Mouse (Mus musculus) heart, adult 11 months (tissue): ENCODE measurements around the gene Olfr1112.
"Not testable (repeated sequence)": the region's sequence is repeated elsewhere in the genome, so short reads cannot be mapped to it uniquely, and the experiment has no call there.

Experiments
- DNase-seq: peaks from one replicate; pipeline ENCODE4 v3.0.0; 2022

Olfr1112 gene

DNA sequence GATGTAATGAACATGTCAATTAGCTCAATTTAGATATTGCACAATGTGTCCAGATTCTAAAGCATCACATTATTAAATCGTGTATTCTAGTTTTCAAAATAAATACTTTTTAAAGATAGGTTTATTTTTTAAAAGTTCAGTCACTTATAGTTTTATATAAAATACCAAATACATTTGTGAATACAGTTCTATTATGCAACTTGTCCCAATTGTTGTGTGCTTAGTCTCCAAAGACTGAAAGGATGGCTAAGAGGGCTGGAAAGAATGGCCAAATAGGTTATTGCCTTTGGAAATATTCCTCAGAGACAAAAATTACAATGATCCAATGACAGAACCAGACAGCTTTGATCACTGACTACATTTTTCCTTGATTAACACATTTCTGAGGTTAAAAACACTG lies at the start of gene Olfr1112:
TSS of gene Olfr1112 (plus strand) at position 301 of the 400 bp plus-strand sequence.
- no peak for DNase-seq

DNA sequence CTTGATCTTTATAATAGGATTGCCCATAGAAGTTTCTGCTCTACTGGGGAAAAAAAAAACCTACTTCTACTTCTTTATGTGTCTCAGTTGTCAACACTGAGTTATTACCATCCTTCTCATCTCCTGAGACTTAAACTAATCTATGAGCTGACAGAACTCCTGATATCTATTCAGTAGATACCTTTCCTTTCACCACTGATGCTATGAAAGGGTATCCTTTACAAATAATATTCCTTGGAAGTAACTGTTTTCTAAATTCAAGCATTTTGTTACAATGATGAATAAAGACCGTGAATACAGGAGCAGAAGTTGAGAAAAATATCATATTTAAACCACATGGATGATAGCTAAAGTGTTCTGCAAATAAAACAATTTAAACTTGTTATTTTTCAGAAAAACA lies 47.4 kb upstream of the Olfr1112 start, which contains the start of gene Olfr1110:
TSS of gene Olfr1110 (minus strand) at position 101 of the 400 bp plus-strand sequence.
- no peak for DNase-seq

DNA sequence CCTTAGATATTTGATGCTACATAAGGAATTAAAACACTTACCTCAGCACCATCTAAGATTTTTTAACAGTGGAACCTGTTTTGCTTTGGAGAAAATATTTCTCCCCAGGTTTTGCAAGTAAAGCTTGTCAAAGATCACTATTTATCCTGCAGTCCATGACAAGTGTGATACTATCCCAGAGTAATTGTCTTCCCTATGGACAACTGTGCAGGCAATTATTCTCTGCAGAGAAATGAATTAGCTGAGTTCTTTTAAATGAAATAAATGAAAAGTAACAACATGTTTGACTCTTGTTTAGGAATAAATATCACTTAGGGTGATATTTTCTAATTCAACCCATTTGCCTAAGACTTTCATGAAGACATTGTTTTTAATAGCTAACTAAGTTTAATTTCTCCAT lies 35.1 kb upstream of the Olfr1112 start, which contains the start of gene Olfr1111:
TSS of gene Olfr1111 (minus strand) at position 101 of the 400 bp plus-strand sequence.
- no peak for DNase-seq

DNA sequence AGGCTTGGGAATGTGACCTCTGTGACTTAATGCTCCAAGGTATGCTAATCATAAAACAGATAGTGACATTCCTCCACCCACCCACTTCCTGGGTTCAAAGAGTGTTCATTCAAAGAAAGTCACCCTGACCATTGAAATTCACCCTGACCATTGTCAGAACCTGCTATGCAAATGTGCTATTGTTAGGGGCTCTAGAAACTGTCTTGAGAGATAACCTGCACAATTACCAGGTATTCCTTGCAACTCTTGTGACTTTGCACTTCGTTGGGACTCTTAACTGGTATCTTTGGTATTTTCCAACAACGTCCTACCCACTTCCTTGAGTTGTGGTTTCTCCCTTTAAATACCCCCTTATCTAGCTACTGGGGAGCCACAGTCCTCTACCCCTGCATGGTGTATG lies 19.9 kb upstream of the Olfr1112 start:
- DNase-seq, result not testable (repeated sequence)

DNA sequence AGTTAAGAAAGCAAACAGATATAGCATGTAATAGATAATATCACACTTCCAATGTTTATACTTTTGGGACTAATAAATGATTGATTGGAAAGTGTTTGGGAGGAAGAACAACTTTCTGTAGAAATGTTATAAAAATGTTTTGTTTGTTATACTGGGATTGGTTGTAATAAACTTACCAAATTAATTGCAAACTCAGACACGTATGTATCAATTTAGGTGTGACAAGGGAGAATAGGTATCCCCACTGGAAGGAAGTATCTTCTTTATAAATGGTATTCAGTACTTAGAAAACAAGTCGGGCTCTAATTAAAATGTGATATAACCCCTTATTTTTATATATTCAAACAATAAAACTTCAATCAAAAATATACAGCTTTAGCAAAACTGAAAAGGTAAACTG lies 21.1 kb downstream of the Olfr1112 start, which contains the start of gene Olfr1113:
TSS of gene Olfr1113 (plus strand) at position 301 of the 400 bp plus-strand sequence.
- no peak for DNase-seq
